Mouse (Mus musculus) megakaryocyte progenitor cell, adult 5-6 weeks (primary cell): ENCODE results near the gene Ercc6l. TPM values are rescaled to one million over a fixed set of nuclear protein-coding genes. Genes with fewer than 3 reads are reported as not detected.
"Not testable (repeated sequence)": the region's sequence is repeated elsewhere in the genome, so short reads cannot be mapped to it uniquely, and the experiment has no call there.

Source experiments
- ATAC-seq: replicated peaks from 2 replicates; pipeline ENCODE4 v1.8.0; 2016; ENCODE audit warnings: mild to moderate bottlenecking, moderate TSS enrichment, inconsistent platforms; ENCODE audit not compliant: poor library complexity
- total RNA-seq, 2 experiments: library from RNA; stranded (forward) in 1 of 2; stranded (reverse) in 1 of 2; fragments of 157-497, 149-512 nt in 1 of 2; fragments of 200-1000 nt in 1 of 2; gene quantifications; 2 replicates each; pipeline versions ENCODE4 v1.2.3 to v1.2.4; 2015 to 2017

The Ercc6l gene
- total RNA-seq, 2 experiments from 2014 or later: 22.3 to 28.6 TPM

DNA sequence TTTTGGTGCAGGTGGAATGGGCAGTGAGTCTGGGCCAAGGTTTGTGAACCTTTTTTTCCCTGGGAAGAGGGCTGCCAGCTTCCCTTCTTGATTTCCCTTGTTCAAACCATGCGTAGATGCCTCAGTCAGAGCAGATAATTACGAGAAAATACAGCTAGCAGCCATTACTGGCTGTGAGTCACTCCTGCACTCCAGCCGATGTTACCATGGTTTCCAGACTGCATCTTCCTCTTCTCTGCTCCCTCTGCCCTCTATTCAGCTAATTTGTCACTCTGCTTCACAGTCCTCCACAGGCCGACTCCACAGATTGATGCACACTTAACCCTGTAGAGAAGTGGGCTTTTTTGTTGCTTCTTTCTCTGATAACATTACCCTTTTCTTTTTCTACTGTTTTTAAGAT, 41.2 kb downstream of the Ercc6l start:
- no peak for ATAC-seq

DNA sequence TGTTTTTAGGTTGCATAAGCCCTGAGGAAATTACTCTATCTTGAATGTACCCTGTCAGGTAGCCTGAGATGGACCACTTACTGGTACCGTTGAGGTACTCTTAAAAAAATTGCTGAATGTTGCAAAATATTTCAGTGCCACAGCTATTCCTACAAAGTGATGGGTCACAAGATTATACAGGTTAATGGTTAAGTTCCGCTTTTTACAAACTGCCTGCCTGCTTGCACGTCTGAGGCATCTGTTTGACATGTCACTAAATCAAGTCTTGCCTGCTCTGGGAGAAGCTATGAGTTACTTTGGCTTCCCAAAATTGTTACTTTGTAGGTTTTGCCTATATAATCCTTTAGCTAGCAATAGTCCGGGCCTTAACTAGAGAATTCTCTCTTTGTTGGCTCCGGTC, 47.5 kb downstream of the Ercc6l start:
- ATAC-seq: not testable (repeated sequence)

- not testable (repeated sequence) for ATAC-seq
These were observed 53.1 kb downstream of the Ercc6l start for GRCm38 (mm10) chrX:102103830-102104229.

DNA sequence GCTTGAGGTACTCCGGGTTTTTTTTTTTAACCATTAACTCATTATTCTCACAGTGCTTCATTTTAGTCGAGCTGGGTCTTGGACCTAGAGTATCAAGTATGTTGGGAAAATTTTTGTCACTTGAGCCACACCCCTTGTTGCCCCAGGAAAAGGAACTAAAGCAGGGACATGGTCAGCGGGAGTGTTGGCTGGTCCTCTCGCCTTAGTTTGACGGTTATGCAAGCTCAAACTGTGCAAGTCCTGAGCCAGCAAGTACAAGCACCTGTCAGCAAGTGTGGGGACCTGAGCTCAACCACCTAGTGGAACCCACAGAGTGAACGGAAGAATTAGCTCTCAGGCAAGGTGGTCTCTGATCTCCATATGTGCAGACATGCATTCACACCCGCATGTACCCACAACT, 55.0 kb downstream of the Ercc6l start:
- peak; percentile 42 for ATAC-seq

GRCm38 (mm10) chrX:102094381-102094904, 62.4 kb downstream of the Ercc6l start:
- ATAC-seq: peak; percentile 95

Other genes with a start within 250 kb of the Ercc6l start
- 0.59 and 0.76 TPM in 2 replicates for gene Rtl5, start 85.8 kb downstream of the Ercc6l start, total RNA-seq (2015)
- gene Rtl5, start 85.8 kb downstream of the Ercc6l start, total RNA-seq (2017): 1.2 and 2.1 TPM in 2 replicates
- gene Pin4, start 37.6 kb downstream of the Ercc6l start, total RNA-seq (2015): 54.6 and 65.3 TPM in 2 replicates
- 102 and 124 TPM in 2 replicates for gene Pin4, start 37.6 kb downstream of the Ercc6l start, total RNA-seq (2017)
- gene Rps4x, start 32.3 kb upstream of the Ercc6l start, total RNA-seq (2015): 4,640 and 4,664 TPM in 2 replicates
- 2,298 and 2,758 TPM in 2 replicates for gene Rps4x, start 32.3 kb upstream of the Ercc6l start, total RNA-seq (2017)
- gene Cited1, start 95.1 kb upstream of the Ercc6l start, total RNA-seq (2015): not detected in 2 replicates
- not detected in 2 replicates for gene Cited1, start 95.1 kb upstream of the Ercc6l start, total RNA-seq (2017)